In genomic region chr2:27917177-27917576, GRCm38 (mm10) we compare ENCODE assay signal across 25 mouse cellular contexts. TPM values are rescaled to one million over a fixed set of nuclear protein-coding genes. Genes with fewer than 3 reads are reported as not detected.
DNase-seq lines count a peak whose midpoint lies in the region; TF ChIP-seq lines count a peak whose summit lies in the region.
"Had no signal": no experiment of that assay in that cellular context is flagged by ENCODE, and none has a peak within 500 bp of the region (broad histone marks: within the 10 kb centered on the region; RNA-seq: fewer than 3 reads in every experiment).

No protein-coding gene starts in this region.

- TF ChIP-seq CTCF in gastrocnemius, adult 2 months (IDR thresholded peaks at IDR 0.05): no peak

- intact Hi-C loops in gastrocnemius, adult 2 months (cut with DNase I): loop anchor here (5.0 kb wide), 1 partner anchor 145 kb away; no protein-coding TSS in a partner anchor

- H3K27ac ChIP-seq in gastrocnemius, adult 2 months: peak overlapping the region; percentile 64
- H3K27ac ChIP-seq: embryonic facial prominence, embryonic 13.5 days; hindbrain, embryonic 12.5 days; hindbrain, embryonic 15.5 days; kidney, embryonic 15.5 days had no signal

- peak; percentile 77 for DNase-seq in adrenal gland, adult 2 months
- no peak for DNase-seq in adrenal gland, postnatal 4 days (ENCODE audit: low spot score in 2 of 2)
- no peak for DNase-seq in gastrocnemius, adult 2 months
- no peak for DNase-seq in gastrocnemius, adult 18-20 months (ENCODE audit: low spot score)
- DNase-seq in 3134 (ENCODE audit: extremely low read depth, insufficient read length, low spot score): peak; percentile 42
- DNase-seq in brain, adult 2 months (ENCODE audit: low read depth, low spot score): peak; percentile 26
- no peak for DNase-seq in thymus, postnatal 36 days
- no peak for DNase-seq in kidney, adult 11 months
- DNase-seq: cerebellum, adult 11-12 months; cerebellum, adult 8-10 months; cerebellum, postnatal 10 days; cerebellum, postnatal 36 days; embryo, embryonic 11 days; forebrain, postnatal 0 days; gastrocnemius, postnatal 10 days; gastrocnemius, postnatal 36 days; kidney, adult 8-10 months had no signal

- H3K4me3 ChIP-seq in gastrocnemius, adult 2 months: no peak overlapping the region
- H3K4me3 ChIP-seq: embryonic facial prominence, embryonic 10.5 days; embryonic facial prominence, embryonic 13.5 days; forebrain, embryonic 10.5 days; hindbrain, embryonic 12.5 days; hindbrain, embryonic 15.5 days; kidney, embryonic 15.5 days had no signal

RNA-seq across cellular contexts. Expression of gene Col5a1, which starts 31.0 kb away (rescaled TPM):
- 10 to 100 TPM; 36.4 to 37.1 TPM for total RNA-seq in adrenal gland, adult 2 months (2021)
- polyA plus RNA-seq in adrenal gland, adult 2 months (2012; rRNA removed): 20.1 and 21.3 TPM in 2 replicates
- 100 to 1,000 TPM; 132 to 140 TPM for total RNA-seq in adrenal gland, postnatal 4 days (2021)
- 10 to 100 TPM; 15.9 to 20.9 TPM for total RNA-seq in gastrocnemius, adult 2 months (2021)
- total RNA-seq in gastrocnemius, adult 18-20 months (2021): 10 to 100 TPM; 10.5 to 11.2 TPM
- total RNA-seq: granulocyte monocyte progenitor cell, adult 5-6 weeks had no signal
- polyA plus RNA-seq: CD4-positive, CD25-positive, alpha-beta regulatory T cell, adult 4 months had no signal

Comparison
In these comparisons a context has a peak if more than half of its experiments do, and no peak if none do; other contexts are left out.
1. DNase-seq: peak in adrenal gland, adult 2 months (single experiment), 3134 (single experiment) and brain, adult 2 months (single experiment); none in adrenal gland, postnatal 4 days (0 of 2), gastrocnemius, adult 2 months (single experiment), gastrocnemius, adult 18-20 months (single experiment), thymus, postnatal 36 days (0 of 2) and kidney, adult 11 months (single experiment).